Mouse (Mus musculus): Measurements from ENCODE around the gene Htr5a.

DNA sequence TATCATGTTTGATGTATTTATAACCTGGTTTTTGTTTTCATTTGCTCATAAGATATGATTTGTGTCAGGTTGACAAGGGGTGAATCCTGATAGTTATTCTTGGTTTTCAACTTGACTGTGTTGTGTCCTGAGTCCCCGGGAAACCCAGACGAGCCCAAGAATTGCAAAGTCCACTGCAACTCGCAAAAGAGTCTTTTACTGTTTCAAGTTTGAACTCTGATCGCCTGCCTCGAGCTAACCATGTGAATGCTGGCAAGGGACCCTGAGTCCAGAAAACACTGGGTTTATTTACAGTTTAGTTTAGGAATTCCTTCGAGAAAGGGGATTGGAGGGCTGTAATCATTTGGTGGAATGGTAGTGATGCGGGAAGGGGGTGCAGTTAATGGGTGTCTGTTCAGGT is 14.0 kb upstream of the Htr5a start:
- TF ChIP-seq CTCF (IDR thresholded peaks at IDR 0.05; ENCODE audit: low read depth, low read length) (no peak), POLR2A (IDR thresholded peaks at IDR 0.05; ENCODE audit: insufficient read depth, low read length) (no peak)
